In genomic region chr7:125181548-125181947, GRCm38 (mm10) we compare ENCODE assay signal across 8 mouse cellular contexts.
DNase-seq lines count a peak whose midpoint lies in the region; TF ChIP-seq lines count a peak whose summit lies in the region.

No protein-coding gene starts in this region.

- H3K9me3 ChIP-seq in CH12.LX (replicated peaks; ENCODE audit: low read length), result no peaks in the 10 kb centered on the region

- 67% methylated on average over 3 of the region's 3 CpGs for WGBS in heart, adult 2 months

- no peak for DNase-seq in heart, adult 2 months
- DNase-seq in heart, adult 9 months (ENCODE audit: low spot score in 2 of 2), result no peak
- DNase-seq in CH12.LX (ENCODE audit: extremely low read depth), result no peak
- peak; percentile 17 for DNase-seq in embryo, embryonic 10.5 days (ENCODE audit: low spot score)
- DNase-seq in layer of hippocampus, adult 18-20 months (ENCODE audit: low spot score in 2 of 2), result peak; percentile 40 to 81
- DNase-seq in retina, postnatal 1 day, result peak; percentile 60
- DNase-seq in gastrocnemius, adult 8-10 months (ENCODE audit: low spot score in 2 of 2), result no peak
- no peak for DNase-seq in c-Kit-positive CD71-positive TER-119-positive erythroid progenitor cells, embryonic 14.5 days (ENCODE audit: low spot score)

- H3K79me2 ChIP-seq in heart, adult 2 months (replicated peaks; ENCODE audit: control insufficient read depth, insufficient read depth, low read length), result no peaks in the 10 kb centered on the region
- H3K79me2 ChIP-seq in CH12.LX (replicated peaks; ENCODE audit: control insufficient read depth, extremely low read depth, insufficient read depth, poor library complexity, severe bottlenecking), result no peaks in the 10 kb centered on the region

- peak; percentile 63 for TF ChIP-seq RAD21 in CH12.LX (IDR thresholded peaks at IDR 0.05; ENCODE audit: low read depth, low read length)

- H3K27me3 ChIP-seq in heart, adult 2 months (ENCODE audit: control insufficient read depth, insufficient read depth, low read length), result no peaks in the 10 kb centered on the region
- H3K27me3 ChIP-seq in CH12.LX (replicated peaks), result peaks cover 60% of the 10 kb centered on the region

- TF ChIP-seq EP300 in heart, adult 2 months (IDR thresholded peaks at IDR 0.05; ENCODE audit: insufficient read depth, low read depth, low read length), result no peak
- no peak for TF ChIP-seq EP300 in CH12.LX (IDR thresholded peaks at IDR 0.05; ENCODE audit: low read length)

- no peak overlapping the region for H3K4me3 ChIP-seq in heart, adult 2 months
- H3K4me3 ChIP-seq in CH12.LX (replicated peaks in 1 of 3; ENCODE audit: low read depth in 2 of 3, low read length in 2 of 3, poor library complexity in 1 of 3), result no peak overlapping the region

- in situ Hi-C loops in CH12.LX (cut with MboI; ENCODE audit: low pct_ligation_motif_present, low pct_unique_long_range_greater_than_20kb, low sequenced_read_pairs), result no loop called here

- intact Hi-C loops in heart, adult 2 months (cut with DNase I), result loop anchor here (5.0 kb wide), 1 partner anchor 799 kb away; no protein-coding TSS in a partner anchor

- dilution Hi-C loops in CH12.LX (cut with MboI; ENCODE audit: extremely low pct_ligation_motif_present, extremely low pct_unique_long_range_greater_than_20kb, low sequenced_read_pairs), result no loop called here

- TF ChIP-seq CTCF in heart, adult 2 months (IDR thresholded peaks at IDR 0.05), result peak; percentile 65
- peak in 1 of 2 experiments; percentile 57; a peak in 2 of 4 replicates for TF ChIP-seq CTCF in CH12.LX (conservative IDR thresholded peaks at IDR 0.05 in 1 of 2, IDR thresholded peaks at IDR 0.05 in 1 of 2; ENCODE audit: low read depth in 2 of 2, low read length in 2 of 2)

- no peak overlapping the region for H3K4me2 ChIP-seq in CH12.LX (ENCODE audit: insufficient read depth, low read depth, poor library complexity, severe bottlenecking)

- H3K4me1 ChIP-seq in heart, adult 2 months (ENCODE audit: control insufficient read depth, insufficient read depth, low read length), result no peaks in the 10 kb centered on the region
- 0 out of 4 replicates have a peak, but pooled peaks cover 0 to 4% of the 10 kb centered on the region in 2 experiments for H3K4me1 ChIP-seq in CH12.LX (ENCODE audit: control insufficient read depth in 1 of 2, insufficient read depth in 2 of 2)

- no peak for TF ChIP-seq POLR2A in heart, adult 2 months (IDR thresholded peaks at IDR 0.05; ENCODE audit: insufficient read depth, low read depth, low read length)
- no peak for TF ChIP-seq POLR2A in CH12.LX (IDR thresholded peaks at IDR 0.05; ENCODE audit: low read depth, low read length)

- H3K27ac ChIP-seq in heart, adult 2 months, result no peak overlapping the region
- no peak overlapping the region for H3K27ac ChIP-seq in CH12.LX (ENCODE audit: insufficient read depth, low read depth)

- H3K9ac ChIP-seq in heart, adult 2 months (ENCODE audit: low read depth, low read length), result no peak overlapping the region
- no peak overlapping the region for H3K9ac ChIP-seq in CH12.LX (ENCODE audit: insufficient read depth, low read depth)

- H3K36me3 ChIP-seq in heart, adult 2 months (ENCODE audit: control insufficient read depth, insufficient read depth, low read length), result no peaks in the 10 kb centered on the region
- H3K36me3 ChIP-seq in CH12.LX (replicated peaks in 1 of 2; ENCODE audit: control insufficient read depth in 1 of 2, insufficient read depth in 1 of 2, low read length in 1 of 2), result no peaks in the 10 kb centered on the region

TF ChIP-seq in CH12.LX, 34 proteins besides CTCF, POLR2A, EP300 and RAD21:
- no peak for TF ChIP-seq CHD2 (IDR thresholded peaks at IDR 0.05; ENCODE audit: low read length)
- TF ChIP-seq MXI1 (IDR thresholded peaks at IDR 0.05; ENCODE audit: low read depth, low read length), result no peak
- TF ChIP-seq SMC3 (IDR thresholded peaks at IDR 0.05; ENCODE audit: low read depth, low read length), result peak; percentile 31
- TF ChIP-seq IRF4 (IDR thresholded peaks at IDR 0.05; ENCODE audit: low read depth, low read length), result no peak
- TF ChIP-seq MAFK (IDR thresholded peaks at IDR 0.05; ENCODE audit: insufficient replicate concordance, low read length), result no peak
- TF ChIP-seq POLR2AphosphoS2 (IDR thresholded peaks at IDR 0.05; ENCODE audit: low read depth, low read length), result no peak

Comparison
In these comparisons a context has a peak if more than half of its experiments do, and no peak if none do; other contexts are left out.
1. DNase-seq: peak in embryo, embryonic 10.5 days (single experiment), layer of hippocampus, adult 18-20 months (2 of 2) and retina, postnatal 1 day (single experiment); none in heart, adult 2 months (0 of 2), heart, adult 9 months (0 of 2), CH12.LX (single experiment), gastrocnemius, adult 8-10 months (0 of 2) and c-Kit-positive CD71-positive TER-119-positive erythroid progenitor cells, embryonic 14.5 days (single experiment).